Mouse (Mus musculus) heart, postnatal 0 days (tissue): ENCODE measurements at regions not wholly inside any gene's neighbourhood (a gene's known extent, or its start where the extent isn't known, plus 50 kb on each side); places are given as distances from the start of the nearest gene placed in this dataset.
"Not testable (repeated sequence)": the region's sequence is repeated elsewhere in the genome, so short reads cannot be mapped to it uniquely, and the experiment has no call there.

ENCODE experiments used
- ATAC-seq: fragments of 200-750 bp; cut with Nextera tagmentation; 2 replicates; pipeline ENCODE4 v1.8.0; 2017; ENCODE audit warnings: low read depth, moderate number of reproducible peaks, moderate library complexity; ENCODE audit not compliant: insufficient read depth
- DNase-seq: peaks from one replicate; pipeline ENCODE4 v3.0.0-alpha.2; 2016; ENCODE audit warnings: low spot score
- H3K27ac ChIP-seq: fragments of 300-500 bp; sonication (generic); 2 replicates; pipeline ENCODE4 v1.5.1; 2014; ENCODE audit warnings: low read depth, mild to moderate bottlenecking
- H3K27me3 ChIP-seq: fragments of 300-500 bp; sonication (generic); 2 replicates; pipeline ENCODE4 v1.6.1; 2014; ENCODE audit warnings: low read length, mixed read lengths; ENCODE audit not compliant: control insufficient read depth, insufficient read depth
- H3K36me3 ChIP-seq: fragments of 300-500 bp; sonication (generic); replicated peaks from 2 replicates; pipeline ENCODE4 v1.6.1; 2014; ENCODE audit warnings: low read length, mixed read lengths; ENCODE audit not compliant: control insufficient read depth, insufficient read depth
- H3K4me1 ChIP-seq: fragments of 300-500 bp; sonication (generic); 2 replicates; pipeline ENCODE4 v1.6.1; 2014; ENCODE audit warnings: antibody characterized with exemption; ENCODE audit not compliant: control insufficient read depth, insufficient read depth
- H3K4me2 ChIP-seq: fragments of 300-500 bp; sonication (generic); 2 replicates; pipeline ENCODE4 v1.6.1; 2014; ENCODE audit warnings: low read depth, mild to moderate bottlenecking, low read length, moderate library complexity
- H3K4me3 ChIP-seq: fragments of 300-500 bp; sonication (generic); 2 replicates; pipeline ENCODE4 v1.5.1; 2014; ENCODE audit warnings: low read depth, low read length
- H3K9ac ChIP-seq: fragments of 300-500 bp; sonication (generic); replicated peaks from 2 replicates; pipeline ENCODE4 v1.6.1; 2014; ENCODE audit warnings: low read depth, low read length, mixed read lengths
- H3K9me3 ChIP-seq: fragments of 300-500 bp; sonication (generic); replicated peaks from 2 replicates; pipeline ENCODE4 v1.6.1; 2016; ENCODE audit warnings: low read length; ENCODE audit not compliant: control insufficient read depth
- CTCF ChIP-seq: IDR thresholded peaks from 2 replicates; pipeline ENCODE4 v1.5.1; 2016; ENCODE audit warnings: antibody characterized with exemption, control low read depth, low read depth
- EP300 ChIP-seq: IDR thresholded peaks from 2 replicates; pipeline ENCODE4 v1.6.1; 2016; ENCODE audit warnings: antibody characterized with exemption, low read depth
- WGBS: fragments of 180-500 bp; shearing (Covaris S2); extraction: QIAGEN DNeasy Blood & Tissue Kit; methylation state at CpG from one replicate; pipeline ENCODE4 v1.1.7; 2014; 5-methylcytosine and 5-hydroxymethylcytosine counted together

- not testable (repeated sequence) for H3K27ac ChIP-seq, ATAC-seq
- 79% methylated on average over 3 of the region's 3 CpGs for WGBS
These were observed 91.7 kb upstream of the Slc22a30 start for GRCm38 (mm10) chr19:8496561-8496960.

GRCm38 (mm10) chr19:8497526-8497925 is 92.6 kb upstream of the Slc22a30 start:
- ATAC-seq, result not testable (repeated sequence)

More at GRCm38 (mm10) chr19:8496561-8496960, 91.7 kb upstream of the Slc22a30 start:
- not testable (repeated sequence) for H3K4me1 ChIP-seq, H3K9ac ChIP-seq, H3K9me3 ChIP-seq, H3K27me3 ChIP-seq, H3K36me3 ChIP-seq, DNase-seq, H3K4me2 ChIP-seq, H3K4me3 ChIP-seq

GRCm38 (mm10) chr19:8517721-8518120 is 73.3 kb upstream of the Slc22a8 start:
- 65% methylated on average over 6 of the region's 6 CpGs for WGBS
- not testable (repeated sequence) for ATAC-seq, H3K9ac ChIP-seq, H3K4me1 ChIP-seq, H3K9me3 ChIP-seq, H3K36me3 ChIP-seq, DNase-seq, H3K27me3 ChIP-seq
- H3K4me2 ChIP-seq, result peak overlapping the region; percentile 51
- peak overlapping the region; percentile 52 for H3K4me3 ChIP-seq
- peak overlapping the region; percentile 79 for H3K27ac ChIP-seq

More at GRCm38 (mm10) chr19:8497526-8497925, 92.6 kb upstream of the Slc22a30 start:
- H3K36me3 ChIP-seq, H3K4me2 ChIP-seq, H3K9ac ChIP-seq, H3K4me3 ChIP-seq, H3K4me1 ChIP-seq, H3K27ac ChIP-seq, H3K9me3 ChIP-seq, DNase-seq, H3K27me3 ChIP-seq: not testable (repeated sequence)
- WGBS, result 83% methylated on average over 2 of the region's 2 CpGs

DNA sequence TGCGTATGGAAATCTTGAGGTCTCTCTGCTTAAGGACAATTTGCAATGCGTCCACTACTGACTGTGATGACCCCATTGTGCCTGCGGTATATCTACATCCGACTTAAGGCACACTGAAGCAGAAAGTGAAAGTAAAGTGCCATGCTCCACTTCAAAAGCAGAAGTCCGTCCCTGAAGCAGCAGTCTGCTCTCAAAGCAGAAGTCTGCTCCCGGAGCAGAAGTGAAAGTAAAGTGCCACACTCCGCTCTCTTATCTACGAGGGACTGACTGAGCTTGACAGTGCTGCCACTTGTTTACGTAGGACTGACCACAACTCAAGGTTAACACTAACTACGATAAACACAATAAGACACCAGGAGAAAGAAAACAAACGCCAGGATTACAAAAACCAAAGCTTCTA is 72.8 kb upstream of the Slc22a8 start:
- Histone ChIP-seq H3K9me3 (no peaks in the 10 kb centered on the region), H3K9ac (peak overlapping the region; percentile 63), H3K36me3 (no peaks in the 10 kb centered on the region), H3K27me3 (no peaks in the 10 kb centered on the region), H3K4me3 (peak overlapping the region; percentile 52), H3K4me1 (no peaks in the 10 kb centered on the region), H3K4me2 (peak overlapping the region; percentile 51), H3K27ac (peak overlapping the region; percentile 79)
- no peak for ATAC-seq
- TF ChIP-seq CTCF (no peak), EP300 (no peak)
- DNase-seq, result peak; percentile 71
- WGBS, result 36% methylated on average over 11 of the region's 11 CpGs

- 67% methylated on average over 7 of the region's 7 CpGs for WGBS
- Histone ChIP-seq H3K4me2 (peak overlapping the region; percentile 51), H3K27ac (peak overlapping the region; percentile 79), H3K4me3 (peak overlapping the region; percentile 52), H3K9ac (peak overlapping the region; percentile 63; the same call in 1 of the 2 replicates)
- not testable (repeated sequence) for H3K4me1 ChIP-seq, ATAC-seq, H3K27me3 ChIP-seq, DNase-seq, H3K36me3 ChIP-seq, H3K9me3 ChIP-seq
These were observed 72.1 kb upstream of the Slc22a8 start for GRCm38 (mm10) chr19:8518933-8519332.

DNA sequence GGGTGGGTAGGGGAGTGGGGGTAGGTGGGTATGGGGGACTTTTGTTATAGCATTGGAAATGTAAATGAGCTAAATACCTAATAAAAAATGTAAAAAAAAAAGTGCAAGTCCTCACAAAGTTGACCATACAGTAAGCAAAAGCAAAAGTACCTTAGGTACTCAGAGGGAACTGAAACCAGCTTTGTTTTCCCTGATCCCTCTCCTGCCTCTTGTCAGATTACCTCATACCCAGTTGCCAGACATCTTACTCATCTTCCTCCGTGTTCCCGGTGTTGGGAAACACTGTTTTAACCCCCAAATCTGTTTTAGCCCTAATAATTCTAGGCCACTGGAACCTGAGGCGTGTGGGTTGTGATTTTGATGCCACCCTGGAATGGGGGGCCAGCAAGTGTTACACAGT is 56.5 kb upstream of the Slc22a8 start:
- no peak overlapping the region for H3K9ac ChIP-seq
- no peak overlapping the region for H3K4me3 ChIP-seq
- WGBS, result 60% methylated on average over 3 of the region's 3 CpGs
- H3K36me3 ChIP-seq, result no peaks in the 10 kb centered on the region
- H3K27me3 ChIP-seq, result no peaks in the 10 kb centered on the region
- no peak for ATAC-seq
- H3K4me1 ChIP-seq, result no peaks in the 10 kb centered on the region
- no peaks in the 10 kb centered on the region for H3K9me3 ChIP-seq
- DNase-seq, result no peak
- H3K4me2 ChIP-seq, result no peak overlapping the region
- H3K27ac ChIP-seq, result no peak overlapping the region
- no peak for TF ChIP-seq CTCF
- no peak for TF ChIP-seq EP300
